Mouse (Mus musculus) lung, adult 2 months (tissue): ENCODE data around the gene Apol6.

Source experiments
- CTCF ChIP-seq: fragments of 200-500 bp; IDR thresholded peaks from 2 replicates; pipeline ENCODE4 v1.5.1; 2011; ENCODE audit warnings: mild to moderate bottlenecking, low read length, control low read depth; ENCODE audit not compliant: insufficient read depth
- POLR2A ChIP-seq: fragments of 200-500 bp; IDR thresholded peaks from 2 replicates; pipeline ENCODE4 v1.6.1; 2011; ENCODE audit warnings: low read depth, mild to moderate bottlenecking, control low read depth, low read length, borderline replicate concordance; ENCODE audit errors: extremely low read depth

GRCm38 (mm10) chr15:77016509-77016908 lies 28.0 kb upstream of the Apol6 start:
- TF ChIP-seq CTCF (no peak), POLR2A (no peak)
